Mouse (Mus musculus) layer of hippocampus, adult 8-10 months (tissue): ENCODE measurements around the gene Rmdn3. TPM values are rescaled to one million over a fixed set of nuclear protein-coding genes. Genes with fewer than 3 reads are reported as not detected.

Experiments used
- DNase-seq, 2 experiments: peaks; one replicate each; pipeline ENCODE4 v3.0.0; 2022; ENCODE audit warnings: low spot score in 2 of 2
- total RNA-seq, 4 experiments: library from RNA; stranded (reverse); gene quantifications; 2 replicates each; pipeline ENCODE4 v1.2.4; 2022

Rmdn3 gene
- total RNA-seq, 4 experiments from 2014 or later, result 49.4 to 59.7 (median 52.5) TPM

DNA sequence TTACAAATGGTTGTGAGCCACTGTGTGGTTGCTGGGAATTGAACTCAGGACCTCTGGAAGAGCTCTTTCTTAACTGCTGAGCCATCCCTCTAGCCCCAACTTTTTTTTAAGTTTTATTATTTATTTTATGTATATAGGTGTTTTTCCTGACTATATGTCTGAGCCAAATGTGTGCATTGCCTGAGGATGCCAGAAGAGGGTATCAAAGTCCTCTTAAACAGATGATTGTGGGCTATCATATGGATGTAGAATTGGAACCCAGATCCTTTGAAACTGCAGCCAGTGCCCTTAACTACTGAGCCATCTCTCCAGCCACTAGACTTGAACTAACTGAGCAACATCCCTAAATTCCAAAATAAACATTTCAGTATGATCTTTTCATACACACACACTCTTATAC lies 55.3 kb downstream of the Rmdn3 start:
- DNase-seq, result no peak

Other genes with a start within 250 kb of the Rmdn3 start
- gene Chst14, start 230.5 kb downstream of the Rmdn3 start, total RNA-seq, result 1 to 10 TPM; 3.5 to 4.3 (median 3.8) TPM
- 10 to 100 TPM; 45.3 to 60.6 (median 53.9) TPM for gene Ccdc32, start 127.6 kb downstream of the Rmdn3 start, total RNA-seq
- gene Rpusd2, start 122.2 kb downstream of the Rmdn3 start, total RNA-seq, result 1 to 10 TPM; 7.4 to 9.4 (median 9.0) TPM
- under 1 TPM in 3 of 4 experiments, not detected in 1; 0.14 to 0.48 (median 0.29) TPM for gene Knl1, start 109.9 kb downstream of the Rmdn3 start, total RNA-seq
- 1 to 10 TPM in 1 of 4 experiments, under 1 TPM in 3; 0.71 to 2.1 (median 0.84) TPM for gene Rad51, start 44.2 kb downstream of the Rmdn3 start, total RNA-seq
- gene Gchfr, start 10.7 kb upstream of the Rmdn3 start, total RNA-seq, result under 1 TPM in 1 of 4 experiments, not detected in 3; 0.57 TPM
- not detected for gene Gm14137, start 17.5 kb upstream of the Rmdn3 start, total RNA-seq
- 10 to 100 TPM; 35.8 to 41.5 (median 38.8) TPM for gene Zfyve19, start 51.6 kb upstream of the Rmdn3 start, total RNA-seq
- gene Dnajc17, start 51.8 kb upstream of the Rmdn3 start, total RNA-seq, result 10 to 100 TPM; 17.9 to 22.6 (median 19.9) TPM
- not detected for gene Ppp1r14d, start 72.9 kb upstream of the Rmdn3 start, total RNA-seq
- gene Spint1, start 80.3 kb upstream of the Rmdn3 start, total RNA-seq, result 1 to 10 TPM; 2.2 to 5.6 (median 2.9) TPM
- 1 to 10 TPM; 8.5 to 10.0 (median 9.7) TPM for gene Rhov, start 114.2 kb upstream of the Rmdn3 start, total RNA-seq
- gene Vps18, start 131.7 kb upstream of the Rmdn3 start, total RNA-seq, result 10 to 100 TPM; 42.9 to 47.2 (median 45.5) TPM
- gene Dll4, start 168.8 kb upstream of the Rmdn3 start, total RNA-seq, result 1 to 10 TPM; 2.1 to 3.7 (median 3.2) TPM
- gene Chac1, start 194.2 kb upstream of the Rmdn3 start, total RNA-seq, result 1 to 10 TPM; 5.1 to 6.4 (median 6.4) TPM